Mouse (Mus musculus) hindbrain, embryonic 10.5 days (tissue): Measurements from ENCODE around the gene Gata1. TPM values are rescaled to one million over a fixed set of nuclear protein-coding genes. Genes with fewer than 3 reads are reported as not detected.
"Not testable (repeated sequence)": the region's sequence is repeated elsewhere in the genome, so short reads cannot be mapped to it uniquely, and the experiment has no call there.

Experiments used
- DNase-seq: peaks from one replicate; pipeline ENCODE4 v3.0.0-alpha.2; 2017; ENCODE audit warnings: low spot score
- H3K27ac ChIP-seq: fragments of 300-500 bp; sonication (generic); 2 replicates; pipeline ENCODE4 v1.5.1; 2016; ENCODE audit warnings: mild to moderate bottlenecking, moderate library complexity
- H3K27me3 ChIP-seq: fragments of 300-500 bp; sonication (generic); 2 replicates; pipeline ENCODE4 v1.6.1; 2016; ENCODE audit warnings: mild to moderate bottlenecking; ENCODE audit not compliant: poor library complexity, insufficient read depth, severe bottlenecking
- H3K36me3 ChIP-seq: fragments of 300-500 bp; sonication (generic); 2 replicates; pipeline ENCODE4 v1.6.1; 2016; ENCODE audit warnings: mild to moderate bottlenecking, moderate library complexity
- H3K4me1 ChIP-seq: fragments of 300-500 bp; sonication (generic); replicated peaks from 2 replicates; pipeline ENCODE4 v1.6.1; 2016; ENCODE audit warnings: mild to moderate bottlenecking
- H3K4me3 ChIP-seq: fragments of 300-500 bp; sonication (generic); 2 replicates; pipeline ENCODE4 v1.5.1; 2016; ENCODE audit warnings: mild to moderate bottlenecking, moderate library complexity
- H3K9me3 ChIP-seq: fragments of 300-500 bp; sonication (generic); 2 replicates; pipeline ENCODE4 v1.6.1; 2016; ENCODE audit warnings: mild to moderate bottlenecking, moderate library complexity
- WGBS: fragments of 180-500 bp; shearing (Covaris S2); methylation state at CpG from one replicate; pipeline ENCODE4 v1.1.7; 2016; 5-methylcytosine and 5-hydroxymethylcytosine counted together
- polyA plus RNA-seq: library from polyadenylated mRNA; unstranded; fragments of >200 nt; fragmentation: Nextera tagmentation; extraction: Ambion mirVana; gene quantifications from 2 replicates; pipeline ENCODE4 v1.2.1, GENCODE M21; 2016

Gata1 gene
- polyA plus RNA-seq, 1 experiment from 2014 or later: 5.3 TPM

DNA sequence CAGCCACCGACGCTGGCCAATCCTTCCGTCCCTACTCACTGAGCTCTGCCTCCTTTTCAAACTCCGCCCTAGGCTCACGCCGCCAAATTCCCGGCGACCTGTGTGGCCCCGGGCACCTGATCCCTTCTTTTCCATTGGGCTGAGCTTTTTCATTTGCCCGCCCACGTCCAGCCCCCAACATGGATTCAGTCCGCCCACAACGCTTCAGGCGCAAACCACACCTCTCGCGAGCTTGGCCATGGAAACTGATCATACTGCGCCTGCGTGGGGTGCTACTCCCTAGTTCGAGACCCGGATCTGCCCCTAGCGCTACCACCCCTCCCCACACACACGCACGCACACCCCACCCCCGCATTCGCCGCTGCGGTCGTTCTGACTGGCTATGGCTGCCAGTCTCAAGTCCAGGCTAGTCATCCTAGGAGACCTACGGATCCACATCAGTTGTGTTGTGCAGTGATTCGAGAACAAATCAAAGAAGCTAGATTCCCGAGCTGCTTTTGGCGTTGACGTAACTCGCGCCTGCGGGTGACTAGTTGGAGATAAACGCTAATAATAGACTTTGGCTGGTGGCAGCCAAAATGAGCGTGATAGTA, 29.9 kb downstream of the Gata1 start:
- H3K9me3 ChIP-seq: peaks cover 9% of the 10 kb centered on the region; the same call in 1 of the 2 replicates
- peaks cover 8% of the 10 kb centered on the region; the same call in 1 of the 2 replicates for H3K36me3 ChIP-seq
- peak overlapping the region; percentile 86 for H3K27ac ChIP-seq
- H3K4me3 ChIP-seq: peak overlapping the region; percentile 56
- no peaks in the 10 kb centered on the region for H3K27me3 ChIP-seq
- H3K4me1 ChIP-seq: peaks cover 7% of the 10 kb centered on the region
- WGBS: 16% methylated on average over 38 of the region's 38 CpGs
- DNase-seq: peak; percentile 93

DNA sequence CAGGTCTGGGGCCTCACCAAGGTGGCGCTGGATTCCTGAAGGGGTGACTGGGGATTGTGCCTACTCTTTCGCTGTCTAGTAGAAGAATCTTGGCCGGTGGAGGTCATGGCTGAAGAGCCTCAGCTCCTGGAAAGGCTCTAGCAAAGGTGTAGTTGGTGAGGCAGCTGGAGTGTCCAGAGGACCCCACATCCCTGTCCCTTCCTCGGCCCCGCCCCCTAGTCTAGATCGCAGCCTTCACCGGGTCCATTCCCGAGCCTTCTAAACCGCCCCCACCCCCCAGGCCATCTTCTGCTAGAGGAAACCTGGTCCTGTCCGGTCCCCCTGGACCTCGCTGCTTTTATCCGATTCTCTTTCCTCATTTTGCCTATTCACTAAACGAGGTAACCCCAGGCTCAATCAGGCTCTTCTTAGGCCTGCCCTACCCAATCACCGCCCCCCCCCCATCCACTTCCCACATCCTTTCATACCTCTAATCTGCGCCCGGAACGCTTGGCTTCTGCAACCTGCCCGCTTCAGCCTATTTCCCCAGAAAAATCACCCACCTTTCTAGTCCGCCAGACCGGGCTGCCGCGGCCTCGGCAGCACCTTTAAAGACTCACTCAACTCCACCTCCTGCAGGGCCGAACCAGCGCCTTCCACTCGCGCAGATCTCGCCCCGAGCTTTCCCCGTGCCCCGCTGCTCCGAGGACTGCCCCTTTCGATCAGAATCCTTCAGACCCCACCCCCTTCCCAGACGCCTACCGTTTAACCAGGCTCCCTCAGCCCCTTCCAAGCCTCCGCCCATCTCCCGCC, 30.6 kb downstream of the Gata1 start, which contains the start of gene Hdac6:
TSS of gene Hdac6 (minus strand) at position 782 of the 792 bp plus-strand sequence.
- Histone ChIP-seq H3K27ac (peak within 1 kb of the TSS; percentile 86), H3K36me3 (peaks cover 8% of the 10 kb centered on the region; the same call in 1 of the 2 replicates), H3K27me3 (no peaks in the 10 kb centered on the region), H3K9me3 (peaks cover 9% of the 10 kb centered on the region; the same call in 1 of the 2 replicates), H3K4me1 (peaks cover 7% of the 10 kb centered on the region), H3K4me3 (peak within 1 kb of the TSS; percentile 56)
- peak; percentile 22 for DNase-seq
- 15% methylated on average over 37 of the region's 37 CpGs for WGBS

DNA sequence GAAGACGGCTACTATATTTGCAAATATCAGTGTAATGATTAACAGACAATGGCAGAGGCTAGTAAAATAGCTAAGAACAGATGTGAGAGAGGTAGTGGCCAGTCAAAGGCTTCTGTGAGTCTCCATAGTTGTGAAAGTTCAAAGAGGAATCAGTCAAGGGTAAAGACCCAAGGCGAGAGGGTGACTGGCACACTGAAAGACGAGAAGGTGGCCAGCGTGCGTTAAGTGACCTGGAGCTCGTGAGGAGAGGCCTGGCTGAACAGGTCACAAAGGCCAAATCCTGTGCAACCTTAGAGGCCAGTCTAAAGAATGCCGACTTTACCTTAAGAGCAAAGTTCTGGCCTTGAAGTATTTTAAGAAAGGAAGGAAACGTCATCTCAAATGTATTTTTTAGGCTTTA, 32.3 kb downstream of the Gata1 start:
- no peak for DNase-seq
- WGBS: 69% methylated on average over 8 of the region's 8 CpGs

DNA sequence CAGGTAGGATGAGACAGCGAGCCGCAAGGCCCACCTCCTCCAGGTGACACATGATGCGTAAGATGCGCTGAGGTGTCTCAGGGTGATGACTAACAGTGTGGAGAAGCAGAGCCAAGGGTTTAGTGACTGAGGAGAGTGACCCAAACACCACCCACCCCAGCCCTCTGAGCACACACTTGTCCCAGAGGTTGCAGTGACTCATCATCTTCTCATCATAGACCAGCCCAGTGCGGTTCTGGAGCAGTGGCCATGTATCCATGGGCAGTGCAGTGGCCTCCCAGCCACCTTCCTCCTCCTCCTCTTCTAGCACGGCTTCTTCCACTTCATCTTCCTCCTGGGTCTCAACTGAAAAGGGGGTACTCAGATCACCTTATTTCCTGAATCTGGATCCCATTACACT, 40.2 kb downstream of the Gata1 start:
- Histone ChIP-seq H3K4me3 (no peak overlapping the region), H3K27ac (no peak overlapping the region), H3K4me1 (no peaks in the 10 kb centered on the region), H3K36me3 (peaks cover 75% of the 10 kb centered on the region), H3K27me3 (no peaks in the 10 kb centered on the region), H3K9me3 (peaks cover 2% of the 10 kb centered on the region; the same call in 1 of the 2 replicates)
- 97% methylated on average over 6 of the region's 6 CpGs for WGBS
- no peak for DNase-seq

More for the DNA sequence above, 32.3 kb downstream of the Gata1 start:
- Histone ChIP-seq H3K27ac (no peak overlapping the region), H3K4me3 (no peak overlapping the region), H3K4me1 (peaks cover 7% of the 10 kb centered on the region), H3K9me3 (peaks cover 9% of the 10 kb centered on the region; the same call in 1 of the 2 replicates), H3K27me3 (no peaks in the 10 kb centered on the region), H3K36me3 (peaks cover 22% of the 10 kb centered on the region)

DNA sequence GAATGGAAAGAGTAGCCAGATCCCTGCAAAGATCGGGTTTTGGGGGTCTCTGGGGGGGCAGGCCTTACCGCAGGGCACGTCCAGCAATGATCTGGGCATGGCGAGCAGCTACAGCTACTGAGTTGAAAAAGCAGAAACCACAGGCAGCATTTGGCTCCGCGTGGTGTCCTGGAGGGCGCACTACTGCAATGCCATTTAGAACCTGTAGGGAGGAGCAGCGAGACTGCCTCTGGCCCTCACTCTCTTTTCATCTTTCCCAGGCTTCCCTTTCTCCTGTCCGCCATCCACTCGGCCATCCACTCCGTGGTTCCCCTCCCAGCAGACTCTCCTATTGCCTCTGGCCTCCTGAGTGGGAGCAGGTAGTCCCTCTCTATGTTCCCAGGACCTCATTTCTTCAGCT, 41.0 kb downstream of the Gata1 start:
- H3K27ac ChIP-seq: no peak overlapping the region
- H3K27me3 ChIP-seq: no peaks in the 10 kb centered on the region
- peaks cover 79% of the 10 kb centered on the region for H3K36me3 ChIP-seq
- peaks cover 2% of the 10 kb centered on the region; the same call in 1 of the 2 replicates for H3K9me3 ChIP-seq
- H3K4me3 ChIP-seq: no peak overlapping the region
- WGBS: 50% methylated on average over 11 of the region's 11 CpGs
- no peaks in the 10 kb centered on the region for H3K4me1 ChIP-seq
- DNase-seq: no peak

DNA sequence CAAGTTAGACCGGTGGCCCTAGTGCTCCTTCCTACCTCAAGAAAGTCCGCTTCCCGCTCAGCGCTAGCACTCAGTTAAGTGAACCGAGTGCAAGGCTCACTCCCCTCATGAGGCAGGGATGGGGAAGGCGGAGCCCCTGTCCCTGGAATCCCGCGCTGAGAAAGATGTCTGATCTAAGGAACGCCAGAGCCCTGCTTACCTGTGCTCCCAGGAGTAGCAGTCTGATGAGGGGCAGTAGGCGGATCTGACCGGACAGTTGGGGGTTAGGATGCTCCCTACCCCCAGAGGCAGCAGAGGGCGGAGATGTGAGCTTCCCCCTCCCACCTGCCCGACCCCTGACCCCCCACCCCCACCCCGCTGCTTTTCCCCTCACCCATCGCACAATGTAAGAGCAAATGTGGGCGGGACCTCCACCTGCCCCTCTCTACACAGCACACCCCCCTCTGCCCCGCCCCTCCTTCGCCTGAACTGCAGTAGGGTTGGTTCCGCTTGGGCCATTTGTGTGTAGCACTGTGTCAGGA, 49.5 kb downstream of the Gata1 start, which contains the start of gene Eras:
TSS of gene Eras (minus strand) at position 338 of the 521 bp plus-strand sequence.
- Histone ChIP-seq H3K4me3 (peak within 1 kb of the TSS; percentile 11; the same call in 1 of the 2 replicates), H3K4me1 (0 out of 2 replicates have a peak, but pooled peaks cover 7% of the 10 kb centered on the region), H3K27me3 (peaks cover 63% of the 10 kb centered on the region), H3K9me3 (peaks cover 8% of the 10 kb centered on the region; the same call in 1 of the 2 replicates), H3K27ac (no peak within 1 kb of the TSS), H3K36me3 (peaks cover 43% of the 10 kb centered on the region)
- 17% methylated on average over 19 of the region's 19 CpGs for WGBS
- no peak for DNase-seq

DNA sequence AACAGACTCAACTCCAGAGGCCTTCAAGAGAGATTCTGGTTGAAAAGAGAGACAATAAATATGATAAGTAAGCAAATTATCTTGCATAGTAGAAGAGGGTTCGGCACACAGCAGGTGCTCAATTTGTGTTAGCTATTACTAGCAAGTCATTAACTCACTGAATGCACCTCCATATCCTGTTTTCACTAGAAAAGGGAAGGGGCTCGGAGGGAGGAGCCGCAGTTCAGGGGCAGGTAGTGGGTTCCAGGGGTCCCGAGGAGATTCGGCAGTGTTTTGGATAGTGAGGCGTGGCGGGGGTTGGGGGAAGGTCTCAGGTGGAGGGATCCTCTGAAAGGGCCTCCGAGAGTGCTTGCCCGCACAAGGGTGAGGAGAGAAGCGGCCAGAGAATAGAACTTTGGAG, 50.8 kb downstream of the Gata1 start:
- H3K4me1 ChIP-seq: peaks cover 16% of the 10 kb centered on the region; the same call in 1 of the 2 replicates
- H3K4me3 ChIP-seq: no peak overlapping the region
- no peak for DNase-seq
- H3K27ac ChIP-seq: no peak overlapping the region
- WGBS: 23% methylated on average over 10 of the region's 10 CpGs
- peaks cover 76% of the 10 kb centered on the region for H3K27me3 ChIP-seq
- peaks cover 31% of the 10 kb centered on the region for H3K36me3 ChIP-seq
- peaks cover 14% of the 10 kb centered on the region; the same call in 1 of the 2 replicates for H3K9me3 ChIP-seq

DNA sequence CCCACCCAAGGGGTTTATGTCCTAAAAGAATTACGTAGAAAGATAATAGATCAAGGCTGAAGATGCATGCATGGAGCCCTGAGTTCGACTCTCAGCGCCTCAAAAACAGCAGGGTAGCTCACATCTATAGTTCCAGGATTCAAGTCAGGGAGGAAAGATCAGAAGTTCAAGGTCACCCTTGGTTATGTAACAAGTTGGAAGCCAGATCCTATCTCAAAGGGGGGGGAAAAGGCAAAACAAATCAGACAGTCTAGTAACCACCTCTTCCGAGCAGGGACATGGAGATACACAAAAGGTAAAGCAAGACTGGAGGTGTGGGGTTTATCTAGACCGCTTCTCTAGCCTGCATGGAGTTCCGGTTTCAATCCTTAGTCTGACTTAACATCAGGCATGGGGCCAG, 51.6 kb downstream of the Gata1 start:
- H3K36me3 ChIP-seq: peaks cover 22% of the 10 kb centered on the region
- H3K9me3 ChIP-seq: peaks cover 14% of the 10 kb centered on the region; the same call in 1 of the 2 replicates
- H3K4me3 ChIP-seq: no peak overlapping the region
- peaks cover 84% of the 10 kb centered on the region for H3K27me3 ChIP-seq
- no peak for DNase-seq
- peaks cover 20% of the 10 kb centered on the region; the same call in 1 of the 2 replicates for H3K4me1 ChIP-seq
- H3K27ac ChIP-seq: no peak overlapping the region
- WGBS: 73% methylated on average over 6 of the region's 6 CpGs

DNA sequence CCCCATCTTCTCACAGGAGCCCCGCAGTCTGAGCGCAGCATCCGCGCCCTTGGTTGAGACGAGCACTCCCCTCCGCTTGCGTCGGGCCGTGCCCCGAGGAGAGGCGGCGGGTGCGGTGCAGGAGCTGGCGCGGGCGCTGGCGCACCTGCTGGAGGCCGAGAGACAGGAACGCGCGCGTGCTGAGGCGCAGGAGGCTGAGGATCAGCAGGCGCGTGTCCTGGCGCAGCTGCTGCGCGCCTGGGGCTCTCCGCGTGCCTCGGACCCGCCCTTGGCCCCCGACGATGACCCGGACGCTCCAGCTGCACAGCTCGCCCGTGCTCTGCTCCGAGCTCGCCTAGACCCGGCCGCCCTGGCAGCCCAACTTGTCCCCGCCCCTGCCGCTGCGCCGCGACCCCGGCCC, 55.8 kb downstream of the Gata1 start:
- H3K27me3 ChIP-seq: peaks cover 76% of the 10 kb centered on the region
- 17% methylated on average over 48 of the region's 48 CpGs for WGBS
- peak; percentile 44 for DNase-seq
- peak overlapping the region; percentile 47 for H3K4me3 ChIP-seq
- no peaks in the 10 kb centered on the region for H3K36me3 ChIP-seq
- peaks cover 27% of the 10 kb centered on the region for H3K4me1 ChIP-seq
- H3K9me3 ChIP-seq: peaks cover 10% of the 10 kb centered on the region; the same call in 1 of the 2 replicates
- peak overlapping the region; percentile 29; the same call in 1 of the 2 replicates for H3K27ac ChIP-seq

DNA sequence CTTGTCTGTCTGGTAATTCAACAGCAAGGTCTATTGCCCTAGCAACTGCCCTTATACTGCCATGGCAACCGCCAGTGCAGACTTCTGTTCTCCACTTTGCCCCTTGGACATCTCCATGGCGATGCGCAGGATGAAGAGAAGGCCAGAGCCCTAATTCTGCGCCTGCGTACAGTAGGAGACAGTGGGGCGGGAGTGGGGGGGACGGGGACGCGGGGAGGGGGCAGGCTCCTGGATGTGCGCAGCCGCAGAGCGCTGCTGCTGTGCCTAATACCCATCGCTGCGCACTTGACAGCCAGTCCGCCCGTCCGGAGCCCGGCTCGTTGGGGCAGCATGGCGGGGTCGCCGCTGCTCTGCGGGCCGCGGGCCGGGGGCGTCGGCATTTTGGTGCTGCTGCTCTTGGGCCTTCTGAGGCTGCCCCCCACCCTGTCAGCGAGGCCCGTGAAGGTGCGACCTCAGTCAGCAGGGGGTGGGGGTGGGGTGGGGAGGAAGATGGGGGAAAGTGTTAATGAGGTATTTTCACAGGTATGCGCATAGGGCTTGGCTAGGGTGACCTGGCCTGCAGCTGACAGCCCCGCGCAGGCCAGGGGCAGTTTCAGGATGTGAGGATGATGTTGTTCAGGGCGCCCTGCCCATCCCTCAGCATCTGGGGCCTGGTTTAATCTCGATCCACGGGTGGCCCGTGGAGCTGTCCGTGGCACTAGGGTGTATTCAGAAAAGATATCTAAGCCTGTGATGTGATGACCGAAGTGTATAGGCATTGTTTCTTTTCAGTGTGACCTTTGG, 58.1 kb downstream of the Gata1 start, which contains the start of gene Pcsk1n:
TSS of gene Pcsk1n (plus strand) at position 222 of the 783 bp plus-strand sequence.
- H3K36me3 ChIP-seq: no peaks in the 10 kb centered on the region
- peak within 1 kb of the TSS; percentile 48 for H3K4me3 ChIP-seq
- peak; percentile 77 for DNase-seq
- peaks cover 27% of the 10 kb centered on the region for H3K4me1 ChIP-seq
- H3K27me3 ChIP-seq: peaks cover 55% of the 10 kb centered on the region
- H3K9me3 ChIP-seq: peaks cover 10% of the 10 kb centered on the region; the same call in 1 of the 2 replicates
- 19% methylated on average over 38 of the region's 40 CpGs for WGBS
- peak within 1 kb of the TSS; percentile 59 for H3K27ac ChIP-seq

DNA sequence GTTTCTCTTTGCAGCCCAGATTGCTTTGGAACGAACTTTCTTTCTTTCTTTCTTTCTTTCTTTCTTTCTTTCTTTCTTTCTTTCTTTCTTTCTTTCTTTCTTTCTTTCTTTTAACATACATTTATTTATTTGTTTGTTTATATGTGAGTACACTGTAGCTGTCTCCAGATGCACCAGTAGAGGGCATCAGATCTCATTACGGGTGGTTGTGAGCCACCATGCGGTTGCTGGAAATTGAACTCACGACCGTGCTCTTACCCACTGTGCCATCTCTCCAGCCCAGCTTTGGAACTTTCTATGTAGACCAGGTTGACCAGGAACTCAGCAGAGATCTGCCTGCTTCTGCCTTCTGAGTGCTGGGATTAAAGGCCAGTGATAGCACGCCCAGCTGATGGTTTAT, 59.9 kb downstream of the Gata1 start:
- WGBS: 74% methylated on average over 6 of the region's 6 CpGs
- H3K9me3 ChIP-seq, H3K27ac ChIP-seq, DNase-seq, H3K36me3 ChIP-seq, H3K4me3 ChIP-seq: not testable (repeated sequence)
- peaks cover 36% of the 10 kb centered on the region for H3K27me3 ChIP-seq
- H3K4me1 ChIP-seq: peaks cover 27% of the 10 kb centered on the region

DNA sequence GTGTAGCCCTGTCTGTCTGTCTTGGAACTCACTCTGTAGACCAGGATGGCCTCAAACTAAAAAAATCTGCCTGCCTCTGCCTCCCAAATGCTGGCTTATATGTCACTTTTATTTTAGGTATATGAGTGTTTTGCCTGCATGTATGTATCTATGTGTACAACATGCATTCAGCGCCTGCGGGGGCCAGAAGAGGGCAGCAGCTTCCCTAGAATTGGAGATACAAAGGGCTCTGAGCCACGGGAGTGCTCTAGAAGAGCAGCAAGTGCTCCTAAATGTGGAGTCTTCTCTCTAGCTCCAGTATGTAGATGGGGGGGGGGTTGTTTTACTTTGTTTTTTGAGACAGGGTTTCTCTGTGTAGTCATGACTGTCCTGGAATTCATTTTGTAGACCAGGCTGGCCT, 62.2 kb downstream of the Gata1 start:
- not testable (repeated sequence) for DNase-seq, H3K27ac ChIP-seq, H3K36me3 ChIP-seq, H3K4me3 ChIP-seq, H3K9me3 ChIP-seq
- Histone ChIP-seq H3K27me3 (peaks cover 14% of the 10 kb centered on the region), H3K4me1 (peaks cover 14% of the 10 kb centered on the region)
- WGBS: 21% methylated on average over 3 of the region's 3 CpGs
